Mouse (Mus musculus) cerebellum, postnatal 4 days (tissue): ENCODE data around the gene Tnfrsf13c.

ENCODE experiments used
- DNase-seq, 2 experiments: peaks; one replicate each; pipeline ENCODE4 v3.0.0; 2022; ENCODE audit warnings: low spot score in 2 of 2, mixed read lengths in 1 of 2

Tnfrsf13c gene

GRCm38 (mm10) chr15:82183596-82183995 is 40.6 kb downstream of the Tnfrsf13c start:
- no peak for DNase-seq

- no peak for DNase-seq
Observed at GRCm38 (mm10) chr15:82182311-82182710, 41.9 kb downstream of the Tnfrsf13c start.

- DNase-seq = no peak
Observed at GRCm38 (mm10) chr15:82181131-82181530, 43.0 kb downstream of the Tnfrsf13c start.

- no peak for DNase-seq
Observed at GRCm38 (mm10) chr15:82177743-82178290, 46.4 kb downstream of the Tnfrsf13c start.

- DNase-seq = no peak
Observed at GRCm38 (mm10) chr15:82175091-82175490, 49.1 kb downstream of the Tnfrsf13c start.

- DNase-seq = peak in 1 of 2 experiments; percentile 68
Observed at GRCm38 (mm10) chr15:82172648-82173047, 51.5 kb downstream of the Tnfrsf13c start.
